Mouse (Mus musculus) hematopoietic multipotent progenitor cell, adult 10-12 weeks (in vitro differentiated cells): ENCODE data around the gene Spatc1l. TPM values are rescaled to one million over a fixed set of nuclear protein-coding genes. Genes with fewer than 3 reads are reported as not detected.

Experiments
- polyA plus RNA-seq: library from polyadenylated mRNA; stranded (reverse); fragments of >175 nt; gene quantifications from 2 replicates; pipeline ENCODE4 v1.2.3, GENCODE M21; 2012; ENCODE audit warnings: low replicate concordance

Gene Spatc1l
- 0.09 and 0.16 TPM in 2 replicates for polyA plus RNA-seq

GRCm38 (mm10) chr10:76561972-76562371, at the start of gene Spatc1l:
Gene Spatc1l, plus strand, starts transcription at chr10:76562272.

DNA sequence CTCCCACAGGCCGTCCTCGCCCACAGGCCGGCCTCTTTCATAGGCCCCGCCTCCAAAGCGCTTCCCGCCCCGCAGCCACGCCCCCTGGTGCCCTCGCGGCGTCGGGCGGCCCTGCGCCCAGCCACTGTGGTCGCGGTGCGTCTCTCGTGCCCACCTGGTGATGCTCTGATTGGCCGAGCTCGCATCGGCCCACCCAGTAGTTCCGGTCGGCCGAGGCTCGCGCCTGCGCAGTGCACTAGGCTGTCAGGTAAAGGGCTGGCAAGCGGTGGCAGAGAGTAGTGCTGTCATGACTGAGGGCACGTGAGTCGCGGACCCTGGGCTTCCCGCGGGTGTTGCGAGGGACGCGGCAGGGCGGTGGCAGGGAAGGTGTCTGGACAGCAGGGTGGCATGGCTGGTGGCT, 30.7 kb upstream of the Spatc1l start, which contains the start of gene Lss:
Lss (plus strand) TSS at position 214 of the 400 bp plus-strand sequence.

DNA sequence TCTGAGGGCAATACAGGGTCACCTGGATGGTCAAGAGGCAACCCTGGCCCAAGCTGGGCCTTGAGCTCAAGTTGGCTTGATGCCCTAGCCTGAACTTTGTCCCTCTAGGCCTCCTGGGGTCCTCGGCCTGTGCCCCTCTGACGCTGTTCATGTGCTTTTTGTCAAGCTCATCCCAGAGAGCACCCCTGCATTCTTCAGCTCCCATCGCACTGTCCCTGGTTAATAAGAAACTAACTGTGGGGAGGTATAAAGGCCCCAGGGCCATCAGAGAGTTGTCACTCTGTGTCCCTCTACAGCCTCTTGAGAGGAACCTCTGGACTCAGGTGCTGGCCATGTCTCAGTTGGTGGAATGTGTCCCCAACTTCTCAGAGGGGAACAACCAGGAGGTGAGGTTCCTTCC, 13.3 kb downstream of the Spatc1l start, which contains the start of gene Ftcd:
Ftcd (plus strand) TSS at position 275 of the 400 bp plus-strand sequence.

Other genes starting within 250 kb of the Spatc1l start
- 4.9 and 8.4 TPM in 2 replicates for gene Dip2a, start 217.0 kb upstream of the Spatc1l start, polyA plus RNA-seq
- not detected in 2 replicates for gene AC141477.1, start 121.8 kb upstream of the Spatc1l start, polyA plus RNA-seq
- gene Pcnt, start 119.5 kb upstream of the Spatc1l start, polyA plus RNA-seq = 31.6 and 55.9 TPM in 2 replicates
- gene 2610028H24Rik, start 113.2 kb upstream of the Spatc1l start, polyA plus RNA-seq = not detected in 2 replicates
- gene Mcm3ap, start 93.3 kb upstream of the Spatc1l start, polyA plus RNA-seq = 19.0 and 23.9 TPM in 2 replicates
- gene Ybey, start 93.2 kb upstream of the Spatc1l start, polyA plus RNA-seq = 0.34 and 2.1 TPM in 2 replicates
- gene Lss, start 30.7 kb upstream of the Spatc1l start, polyA plus RNA-seq = 1.9 and 4.6 TPM in 2 replicates
- not detected in 2 replicates for gene Ftcd, start 13.4 kb downstream of the Spatc1l start, polyA plus RNA-seq
- 0.10 and 0.20 TPM in 2 replicates for gene Col6a2, start 61.4 kb downstream of the Spatc1l start, polyA plus RNA-seq
- gene Col6a1, start 163.9 kb downstream of the Spatc1l start, polyA plus RNA-seq = 0.07 and 0.44 TPM in 2 replicates